Mouse (Mus musculus) right cerebral cortex, postnatal 10 days (tissue): ENCODE data around the gene Gprin2.
A peak's percentile ranks its signal among the peaks of the same experiment; 100 is the strongest.

Experiments
- DNase-seq, 2 experiments: peaks; one replicate each; pipeline ENCODE4 v3.0.0; 2021; ENCODE audit warnings: low spot score in 2 of 2

Gene Gprin2

DNA sequence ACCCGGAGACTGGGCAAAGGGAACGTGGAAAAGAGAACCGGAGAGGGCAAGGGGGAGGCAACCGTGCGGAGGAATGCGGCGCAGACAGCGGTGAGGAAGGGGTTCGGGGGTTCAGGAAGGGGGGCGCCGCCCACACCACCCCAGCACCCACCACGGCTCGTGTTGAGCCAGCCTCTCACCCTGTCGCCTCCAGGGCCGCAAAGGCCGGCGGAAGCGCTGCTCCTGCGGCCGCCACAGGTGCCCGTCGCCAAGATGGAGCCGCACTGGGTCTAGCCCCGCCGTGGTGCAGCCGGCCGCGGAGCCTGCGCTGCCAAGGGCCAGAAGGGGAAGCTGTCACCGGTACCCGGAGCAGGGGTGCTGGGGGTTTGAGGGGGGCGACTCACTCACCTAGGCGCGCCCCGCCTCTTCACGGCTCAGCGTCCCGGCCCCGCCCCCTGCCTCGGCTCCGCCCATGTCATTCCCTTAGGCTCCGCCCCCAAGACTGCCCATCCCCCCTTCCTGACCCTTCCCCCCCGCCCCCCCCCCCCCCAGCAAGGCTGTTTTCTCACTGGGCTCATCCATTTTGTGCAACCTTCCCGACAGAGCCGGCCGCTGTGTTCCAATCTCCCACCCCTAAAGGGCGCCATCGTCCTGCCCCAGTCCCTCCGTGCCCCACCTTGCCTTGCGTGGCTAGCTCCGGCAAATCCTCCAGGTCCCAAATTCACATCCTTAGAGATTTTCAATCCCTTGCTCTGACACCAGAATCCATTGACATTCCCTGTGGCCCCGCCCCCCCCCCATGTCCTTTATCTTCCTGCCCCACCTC is at the start of gene Gprin2:
Gene Gprin2 (minus strand): TSS at position 423 of the 805 bp plus-strand sequence.
- DNase-seq, result peak; percentile 47 to 66

DNA sequence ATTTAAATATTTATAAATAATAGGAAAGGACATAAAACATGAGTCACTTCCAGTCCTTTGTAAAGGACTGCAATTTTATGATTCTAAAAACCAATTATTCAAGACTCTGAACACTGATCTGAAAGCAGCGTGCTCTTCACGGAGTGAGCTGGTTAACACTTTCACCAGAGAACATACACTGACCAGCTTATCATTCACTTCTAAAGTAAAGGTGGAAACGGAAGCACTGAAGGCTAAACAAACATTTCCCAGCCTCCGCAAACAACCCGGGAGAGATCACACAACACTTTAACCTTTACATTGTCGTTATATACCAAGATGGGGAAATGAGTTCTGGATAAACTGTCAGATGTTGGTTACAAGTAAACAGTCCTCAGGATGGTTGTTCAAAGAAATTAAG is 39.2 kb upstream of the Gprin2 start:
- no peak for DNase-seq

DNA sequence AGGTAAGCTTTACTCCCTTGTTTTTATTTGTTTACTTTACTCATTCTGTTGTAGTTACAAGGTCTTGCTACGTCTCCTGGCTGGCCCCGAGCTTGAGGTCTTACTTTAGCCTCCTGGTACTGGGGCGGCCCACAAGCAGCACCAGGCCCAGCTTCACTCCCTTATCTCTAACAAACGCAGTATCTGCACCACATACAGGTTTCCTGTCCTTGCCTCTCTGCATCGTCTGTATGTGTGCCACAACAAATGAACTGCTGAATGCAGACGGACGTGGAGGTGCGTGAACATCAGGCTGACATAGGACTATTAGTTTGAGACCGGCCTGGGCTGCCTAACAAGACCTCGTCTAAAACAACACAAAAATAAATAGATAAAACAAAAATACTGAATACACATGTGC is 38.8 kb upstream of the Gprin2 start:
- DNase-seq, result no peak

DNA sequence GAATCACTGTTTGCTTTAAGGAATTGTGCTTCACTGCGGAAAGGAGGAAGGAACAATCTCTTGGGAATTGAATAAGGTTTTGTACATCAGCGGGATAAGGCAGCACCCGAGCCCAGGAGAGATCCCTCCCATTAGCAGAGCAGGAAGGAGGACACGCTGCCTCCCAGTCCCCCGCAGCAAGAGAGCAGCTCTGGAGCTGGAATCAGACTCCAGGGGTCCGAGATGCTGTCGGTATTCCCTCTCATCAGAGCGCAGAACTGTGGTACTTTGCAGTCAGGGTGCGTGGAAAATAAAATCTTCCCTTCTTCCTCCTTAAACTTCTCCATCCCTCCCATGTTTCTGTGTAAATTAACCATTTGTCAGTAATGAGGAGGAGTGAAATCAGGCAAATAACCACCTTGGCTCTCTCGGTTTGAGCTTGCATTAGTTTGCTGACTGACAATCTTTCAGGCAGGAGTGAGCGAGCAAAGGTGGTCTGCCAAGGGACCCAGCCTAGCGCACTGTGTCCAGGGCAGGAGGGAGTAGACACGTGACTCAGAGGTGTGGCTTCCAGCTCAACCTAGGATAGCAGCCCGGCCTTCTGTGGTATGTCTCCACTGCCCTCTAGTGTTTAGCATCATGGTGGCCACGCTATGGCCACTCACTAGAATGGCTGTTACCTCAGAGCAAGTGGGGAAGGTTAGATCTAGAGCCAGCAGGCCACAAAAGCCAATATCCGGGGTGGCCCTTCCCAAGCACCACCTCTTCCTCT is 33.4 kb upstream of the Gprin2 start:
- peak; percentile 53 to 62 for DNase-seq

DNA sequence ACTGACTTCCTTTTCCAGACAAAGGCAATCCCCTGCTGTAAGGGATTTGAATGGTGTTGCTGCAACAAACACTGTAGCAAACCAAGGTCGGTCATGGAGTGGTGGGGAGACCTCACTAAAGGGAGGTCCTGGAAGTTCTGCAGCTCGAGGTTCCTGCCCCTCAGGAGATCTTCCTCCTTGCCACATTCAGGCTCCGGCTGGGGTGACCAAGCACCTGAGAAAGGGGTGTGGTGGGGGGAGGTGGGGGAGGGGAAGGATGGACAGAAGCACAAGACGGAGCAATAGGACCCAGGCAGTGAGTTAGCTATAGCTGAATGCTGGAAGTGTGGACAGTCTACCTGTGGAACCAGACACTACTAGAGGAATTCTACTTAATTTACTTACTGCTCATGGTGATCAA is 32.4 kb upstream of the Gprin2 start:
- DNase-seq, result no peak

DNA sequence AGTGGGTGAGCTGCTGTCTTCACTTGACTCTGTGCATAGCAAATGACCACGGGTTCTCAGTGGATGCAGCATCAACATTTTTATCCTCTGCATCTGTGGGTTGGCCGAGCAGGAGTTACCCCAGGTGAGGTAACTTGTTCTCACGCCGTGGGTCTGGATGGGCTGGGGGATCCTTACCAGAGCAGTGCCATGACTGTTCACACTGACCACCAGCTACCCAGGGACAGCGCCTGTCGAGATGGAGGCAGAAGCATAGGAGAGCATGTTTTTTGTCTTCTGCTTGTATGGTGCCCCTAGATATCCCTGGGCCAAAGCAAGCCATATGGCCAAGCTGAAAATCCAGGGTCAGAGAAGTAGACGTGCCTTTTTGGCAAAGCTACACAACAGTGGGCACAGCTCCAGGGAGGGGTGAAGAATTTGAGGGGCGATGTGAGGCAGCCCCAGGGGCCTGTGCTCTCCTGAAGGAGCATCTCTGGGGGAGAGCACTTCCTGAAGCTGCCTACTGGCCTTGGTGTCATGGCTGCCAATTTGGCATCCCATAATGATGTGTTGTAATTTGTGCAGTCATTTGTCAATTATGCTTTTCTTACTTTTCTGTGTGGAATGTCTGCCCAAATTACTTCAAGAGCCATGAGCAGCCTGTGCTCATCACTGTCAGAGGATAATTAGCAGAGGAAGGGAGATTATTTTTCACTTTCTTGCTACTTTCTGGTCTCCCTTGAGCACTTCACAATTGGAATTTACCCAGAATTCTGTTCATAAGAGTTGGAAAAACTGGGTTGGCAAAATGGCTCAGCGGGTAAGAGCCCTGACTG is 31.6 kb upstream of the Gprin2 start:
- DNase-seq, result no peak

DNA sequence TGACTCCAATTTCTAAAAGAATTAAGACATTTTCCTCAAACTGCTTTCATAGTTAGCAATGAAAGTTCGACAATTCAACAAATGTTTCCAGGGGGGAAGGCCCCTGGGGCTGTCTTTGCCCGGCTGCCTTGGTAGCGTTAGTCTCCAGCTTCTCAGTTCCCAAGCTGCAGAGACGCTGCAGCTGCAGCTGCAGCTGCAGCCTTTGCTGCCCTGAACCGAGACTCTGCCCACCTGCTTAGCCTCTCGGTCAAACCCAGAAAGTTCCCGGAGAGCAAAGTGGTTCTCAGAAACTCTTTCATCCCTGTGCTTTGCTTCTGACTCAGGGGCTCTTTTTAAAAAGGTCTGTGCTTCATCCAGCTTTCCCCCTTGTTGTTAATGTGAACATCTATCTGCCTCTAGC is 30.9 kb upstream of the Gprin2 start:
- no peak for DNase-seq

DNA sequence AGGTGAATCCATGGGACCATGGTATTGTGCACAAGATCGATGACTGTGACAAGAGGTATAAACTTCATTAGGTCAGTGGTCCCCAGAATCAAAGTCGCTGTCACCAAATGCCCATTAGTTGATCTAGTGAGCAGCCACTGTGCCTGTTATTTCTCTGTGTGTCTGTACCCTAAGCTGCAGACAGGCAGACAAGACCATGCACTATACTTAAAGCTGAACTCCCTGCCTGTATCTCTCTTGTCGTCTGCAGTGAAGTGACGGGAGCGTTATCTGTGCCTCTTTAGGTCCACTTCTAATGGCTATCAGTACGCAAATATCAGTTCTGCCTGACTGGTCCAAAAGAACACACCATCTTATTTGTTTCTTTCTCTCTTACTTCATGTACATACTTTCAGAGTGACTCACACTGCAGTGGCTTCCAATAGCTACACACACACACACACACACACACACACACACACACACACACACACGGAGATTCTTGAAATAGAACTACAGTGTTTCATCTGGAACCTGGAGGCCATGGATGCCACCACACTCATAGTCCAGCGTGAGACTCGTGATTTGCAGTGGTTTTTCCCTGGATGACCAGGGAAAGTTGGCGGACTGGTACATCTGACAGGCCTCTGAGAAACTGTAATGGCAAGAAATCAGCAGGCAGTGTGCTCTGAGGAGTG is 27.5 kb upstream of the Gprin2 start:
- DNase-seq, result no peak

DNA sequence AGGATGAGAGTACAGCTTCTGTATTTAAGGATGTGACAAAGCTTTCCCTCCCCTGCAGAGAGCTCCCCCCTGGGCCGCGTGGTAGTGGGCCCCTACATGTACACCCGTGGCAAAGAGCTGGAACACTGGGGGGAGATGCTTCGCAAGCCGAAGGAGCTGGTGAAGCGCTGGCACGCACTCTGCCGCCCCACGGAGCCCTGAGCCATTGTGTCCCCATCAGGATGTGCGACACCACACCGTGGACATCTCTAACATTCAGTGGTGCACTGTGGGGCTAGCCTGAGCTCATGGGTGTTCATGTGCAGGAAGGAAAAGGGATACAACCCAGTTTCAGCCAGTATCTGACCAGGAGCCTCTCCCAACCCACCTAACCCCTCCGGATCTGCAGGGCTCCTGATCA is 26.5 kb upstream of the Gprin2 start:
- DNase-seq, result no peak

DNA sequence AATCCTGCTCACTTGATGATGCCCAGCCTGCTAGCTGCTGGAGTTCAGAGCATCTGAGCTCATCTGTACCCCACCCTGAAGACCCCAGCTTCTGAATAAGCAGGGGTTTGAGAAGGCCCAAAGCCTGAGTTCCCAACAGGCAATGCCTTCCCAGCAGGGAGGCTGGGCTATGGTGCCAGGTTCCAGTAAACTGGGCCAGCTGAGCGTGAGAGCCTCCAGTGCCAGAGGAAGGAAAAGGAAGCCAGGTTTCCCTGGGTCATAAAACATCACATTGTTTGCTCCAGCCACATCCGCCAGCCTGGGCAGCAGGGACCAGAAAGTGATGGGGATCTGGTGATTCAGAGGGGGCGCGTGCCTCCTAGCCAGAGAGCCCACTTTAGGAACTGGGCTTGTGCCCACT is 25.1 kb upstream of the Gprin2 start:
- peak in 1 of 2 experiments; percentile 47 for DNase-seq

DNA sequence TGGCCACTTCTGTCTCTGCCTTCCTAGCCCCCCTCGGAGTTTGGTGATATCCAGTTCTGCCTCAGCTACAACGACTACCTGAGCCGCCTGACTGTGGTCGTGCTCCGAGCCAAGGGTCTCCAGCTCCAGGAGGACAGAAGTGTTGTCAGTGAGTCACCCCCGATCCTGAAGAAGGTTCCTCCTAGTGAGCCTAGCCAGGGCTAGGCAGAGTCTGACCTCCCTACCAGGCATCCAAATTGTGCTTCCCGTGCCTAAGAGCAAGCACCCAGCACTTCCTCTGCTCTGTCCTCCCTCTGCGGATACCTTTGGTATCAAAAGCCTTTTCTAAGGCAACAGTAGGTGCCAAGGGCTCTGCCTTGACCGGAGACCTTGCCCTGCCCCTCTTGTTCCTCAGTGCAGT is 24.5 kb upstream of the Gprin2 start:
- no peak for DNase-seq

DNA sequence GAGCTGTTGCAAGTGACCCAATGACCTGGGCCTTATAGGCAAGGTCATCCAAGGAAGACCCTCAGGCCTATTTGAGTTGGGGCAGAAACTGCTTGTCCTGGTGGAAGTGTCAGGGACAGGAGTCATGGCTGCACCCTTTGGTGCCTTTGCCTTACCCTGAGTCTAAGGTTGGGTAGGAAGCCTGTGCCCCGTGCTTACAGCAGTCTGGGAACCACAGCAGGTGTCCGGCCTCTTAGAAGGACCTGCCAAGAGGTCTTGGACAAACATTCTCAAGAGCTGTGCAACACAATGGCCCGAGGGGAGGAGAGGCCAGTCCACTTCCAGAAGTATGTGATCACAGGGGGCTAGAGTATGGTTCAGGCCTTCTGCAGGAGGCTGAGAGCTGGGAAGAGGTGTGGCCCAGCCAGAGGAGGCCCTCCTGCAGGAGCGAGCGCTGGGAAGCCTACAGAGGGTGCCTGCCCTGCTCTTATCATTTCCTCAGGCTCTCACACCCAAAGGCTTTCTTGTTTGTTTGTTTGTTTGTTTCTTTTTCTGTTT is 22.0 kb upstream of the Gprin2 start:
- no peak for DNase-seq

DNA sequence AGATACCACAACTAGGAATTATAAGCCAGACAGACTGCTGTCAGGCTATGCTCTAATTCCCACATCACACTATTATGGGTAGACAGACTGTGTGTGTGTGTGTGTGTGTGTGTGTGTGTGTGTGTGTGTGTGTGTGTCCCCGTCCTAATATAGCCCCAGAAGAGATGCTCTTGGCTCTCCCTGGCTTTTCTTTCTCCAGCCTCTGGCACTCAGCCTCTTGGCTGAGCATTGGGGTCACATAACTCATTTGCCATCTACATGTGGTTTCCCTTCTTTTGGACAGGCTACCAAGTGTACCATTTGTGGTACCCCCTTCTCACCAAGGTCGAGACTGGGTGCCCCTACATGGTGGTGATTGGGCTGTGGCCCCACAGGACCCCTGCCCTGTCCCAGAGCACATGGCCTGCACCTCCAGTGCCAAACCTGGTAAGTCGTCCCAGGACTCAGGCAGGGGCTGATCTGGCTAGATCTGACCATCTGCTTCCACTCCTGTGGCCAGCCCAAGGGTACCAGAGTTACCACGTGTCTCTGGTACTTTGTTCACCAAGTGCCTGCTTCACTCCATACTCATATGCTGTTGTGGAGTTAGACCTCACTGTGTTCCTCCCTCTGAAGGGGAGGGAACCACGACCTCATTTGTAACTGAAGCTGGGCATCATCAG is 20.1 kb upstream of the Gprin2 start:
- no peak for DNase-seq

DNA sequence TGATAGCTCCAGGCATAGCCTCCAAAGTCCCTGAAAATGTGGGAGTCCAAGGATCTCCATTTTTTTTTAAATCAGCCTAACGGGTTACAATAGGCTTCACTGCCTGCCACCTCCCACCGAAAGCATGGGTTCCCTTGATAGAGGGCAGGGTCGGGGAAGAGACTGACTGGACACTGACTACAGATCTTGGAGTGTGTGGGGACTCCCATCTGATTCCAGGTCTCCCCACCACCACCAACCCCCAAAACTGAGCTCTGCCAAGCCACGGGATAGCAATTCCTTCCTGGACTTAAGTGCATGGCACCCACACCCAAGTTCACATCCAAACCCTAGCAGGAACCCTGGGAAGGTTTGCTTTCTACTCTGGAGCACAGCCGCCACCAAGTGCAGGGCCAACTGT is 19.0 kb upstream of the Gprin2 start:
- no peak for DNase-seq

DNA sequence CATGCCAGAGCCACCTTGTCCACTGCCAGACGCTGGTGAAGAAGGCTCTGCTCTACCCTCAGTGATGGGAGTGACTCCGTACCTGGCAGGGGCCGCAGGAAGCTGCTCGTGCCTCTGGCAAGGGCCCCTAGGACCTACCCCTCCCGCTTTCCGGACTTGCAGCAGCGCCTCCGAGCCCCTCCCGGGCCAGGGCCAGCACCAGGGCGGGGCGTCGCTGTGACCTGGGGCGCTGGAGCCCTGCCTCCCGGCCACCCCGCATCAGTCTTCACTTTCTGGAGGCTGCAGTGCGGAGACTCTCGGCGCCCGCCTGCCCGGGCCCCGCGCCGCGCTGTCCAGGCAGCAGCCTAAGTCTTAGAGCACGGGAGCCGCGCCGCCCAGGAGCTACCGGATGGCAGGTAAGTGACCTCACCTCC is 18.3 kb upstream of the Gprin2 start:
- no peak for DNase-seq

DNA sequence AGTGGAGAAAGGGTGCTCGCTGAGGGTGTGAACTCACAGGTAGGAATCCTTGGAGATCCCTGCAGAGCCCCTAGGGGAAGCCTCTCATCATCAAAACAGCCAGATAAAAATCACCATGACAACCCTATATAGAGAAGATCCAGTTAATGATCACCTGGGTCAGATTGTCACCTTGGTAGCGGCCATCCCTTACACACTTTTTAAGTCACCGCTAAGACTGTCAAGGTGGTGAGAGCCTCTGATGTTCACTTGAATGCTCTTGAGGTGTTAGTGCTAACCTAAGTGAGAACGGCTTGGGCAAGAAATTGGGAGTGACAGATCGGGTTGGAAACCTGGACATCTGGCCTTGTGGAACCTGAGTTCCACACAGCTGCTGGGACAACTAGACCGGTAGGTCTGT is 17.8 kb upstream of the Gprin2 start, which contains the start of gene Syt15:
Gene Syt15 (plus strand): TSS at position 301 of the 400 bp plus-strand sequence.
- DNase-seq, result no peak

DNA sequence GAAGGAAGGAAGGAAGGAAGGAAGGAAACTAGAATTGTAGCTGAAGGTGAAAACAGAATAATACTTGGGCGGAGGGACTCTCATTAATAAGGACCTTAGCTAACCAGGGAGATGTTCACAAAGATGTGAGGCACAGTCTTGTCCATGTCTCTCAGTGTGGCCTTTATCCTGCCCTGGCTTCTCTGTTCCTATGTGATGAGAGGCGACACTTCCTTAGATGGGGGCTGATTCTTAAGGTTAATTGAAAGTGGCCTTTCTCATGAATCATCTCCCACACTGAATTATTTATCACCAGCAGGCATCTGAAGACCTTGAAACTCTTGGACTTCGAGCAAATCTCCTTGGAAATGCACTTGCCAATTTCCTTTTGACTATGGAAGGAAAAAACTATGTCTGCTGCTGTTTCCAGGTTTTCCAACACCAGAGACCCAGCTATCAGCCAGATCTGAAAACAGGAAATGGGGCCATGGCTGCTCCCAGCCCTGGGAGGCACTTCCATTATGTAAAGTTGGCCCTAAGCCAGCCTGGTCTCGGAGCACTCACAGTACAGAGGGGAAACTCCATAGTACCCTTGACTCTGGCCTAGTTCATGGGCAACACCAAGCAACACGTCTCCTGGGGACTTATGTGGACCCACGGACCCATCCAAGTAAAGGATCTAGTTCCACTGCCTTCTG is 14.1 kb upstream of the Gprin2 start:
- no peak for DNase-seq

DNA sequence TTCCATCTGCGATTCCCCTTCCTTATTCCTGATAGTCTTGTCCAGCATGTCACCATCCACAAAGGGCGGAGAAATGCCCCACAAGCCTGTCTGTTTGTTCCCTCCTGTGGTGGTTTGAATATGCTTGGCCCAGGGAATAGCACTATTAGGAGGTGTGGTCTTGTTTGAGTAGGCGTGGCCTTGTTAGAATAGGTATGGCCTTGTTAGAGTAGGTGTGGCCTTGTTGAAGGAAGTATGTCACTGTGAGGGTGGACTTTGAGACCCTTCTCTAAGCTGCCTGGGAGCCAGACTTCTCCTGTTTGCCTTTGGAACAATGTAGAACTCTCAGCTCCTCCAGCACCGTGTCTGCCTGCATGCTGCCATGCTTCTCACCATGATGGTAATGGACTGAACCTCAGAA is 8.5 kb upstream of the Gprin2 start:
- no peak for DNase-seq

DNA sequence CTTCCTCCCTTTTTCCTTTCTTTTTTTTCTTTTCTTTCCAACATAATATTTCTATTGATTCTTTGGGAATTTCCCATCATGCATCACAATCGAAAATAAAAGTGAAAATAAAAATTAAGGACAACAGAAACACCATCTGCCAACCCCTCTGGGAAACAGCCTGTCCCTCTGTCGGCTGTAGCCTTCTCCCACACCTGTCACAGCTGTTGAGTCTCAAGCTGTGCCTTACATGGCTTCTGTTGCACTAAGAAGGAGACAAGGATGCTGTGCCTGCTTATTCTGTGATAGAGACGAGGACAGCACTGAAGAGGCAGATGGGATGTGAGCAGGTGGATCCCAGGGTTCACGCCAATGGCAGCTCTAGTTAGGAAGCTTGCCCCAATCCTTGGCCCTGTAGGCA is 7.6 kb upstream of the Gprin2 start:
- DNase-seq, result no peak

DNA sequence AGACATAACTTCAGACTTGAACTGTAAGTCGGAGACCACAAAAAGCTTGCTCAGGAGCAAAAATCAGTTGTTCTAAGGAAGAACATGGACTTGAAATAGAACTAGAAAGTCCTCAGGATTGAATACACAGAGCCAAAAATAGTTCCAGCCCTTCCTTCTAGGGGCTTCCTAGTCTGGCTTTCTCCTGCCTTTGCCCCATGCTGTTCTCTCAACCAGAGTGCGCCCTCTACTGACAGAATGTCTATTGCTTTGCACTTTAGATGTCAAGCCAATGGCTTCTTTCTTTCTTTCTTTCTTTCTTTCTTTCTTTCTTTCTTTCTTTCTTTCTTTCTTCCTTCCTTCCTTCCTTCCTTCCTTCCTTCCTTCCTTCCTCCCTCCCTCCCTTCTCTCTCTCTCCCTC is 7.2 kb upstream of the Gprin2 start:
- DNase-seq, result peak in 1 of 2 experiments; percentile 68
